Mouse (Mus musculus) cerebellum, adult (tissue): ENCODE measurements around the gene Eno3.

Source experiments
- ATAC-seq: cut with Nextera tagmentation; 2 replicates; pipeline ENCODE4 v1.9.2; 2017; ENCODE audit warnings: mild to moderate bottlenecking, moderate library complexity, mixed read lengths; ENCODE audit not compliant: insufficient number of reproducible peaks, low FRiP score, low TSS enrichment

The Eno3 gene

GRCm38 (mm10) chr11:70678092-70678491, 21.1 kb downstream of the Eno3 start:
- ATAC-seq: no peak

GRCm38 (mm10) chr11:70678576-70678975, 21.6 kb downstream of the Eno3 start:
- no peak for ATAC-seq

- ATAC-seq: no peak
Measured at GRCm38 (mm10) chr11:70679361-70679760, 22.4 kb downstream of the Eno3 start.

- ATAC-seq: no peak
Measured at GRCm38 (mm10) chr11:70679894-70680293, 22.9 kb downstream of the Eno3 start.

GRCm38 (mm10) chr11:70681170-70681569, 24.2 kb downstream of the Eno3 start:
- ATAC-seq: no peak

GRCm38 (mm10) chr11:70681897-70682581, 25.0 kb downstream of the Eno3 start:
- ATAC-seq: no peak

- ATAC-seq: no peak
Measured at GRCm38 (mm10) chr11:70683640-70684039, 26.6 kb downstream of the Eno3 start.

- peak; percentile 45; the same call in 1 of the 2 replicates for ATAC-seq
Measured at GRCm38 (mm10) chr11:70686901-70687566, 30.0 kb downstream of the Eno3 start.

- ATAC-seq: peak; percentile 69; the same call in 1 of the 2 replicates
Measured at GRCm38 (mm10) chr11:70687601-70688199, 30.7 kb downstream of the Eno3 start, which contains the start of gene Camta2. Camta2 (minus strand) TSS chr11:70688105.

GRCm38 (mm10) chr11:70688372-70688771, 31.4 kb downstream of the Eno3 start:
- ATAC-seq: no peak

- no peak for ATAC-seq
Measured at GRCm38 (mm10) chr11:70689578-70689977, 32.6 kb downstream of the Eno3 start.

GRCm38 (mm10) chr11:70693504-70693903, 36.5 kb downstream of the Eno3 start:
- no peak for ATAC-seq

- no peak for ATAC-seq
Measured at GRCm38 (mm10) chr11:70697376-70697775, 40.4 kb downstream of the Eno3 start.

- no peak for ATAC-seq
Measured at GRCm38 (mm10) chr11:70699051-70699450, 42.0 kb downstream of the Eno3 start.

GRCm38 (mm10) chr11:70699722-70700556, 42.9 kb downstream of the Eno3 start, which contains the start of the genes Inca1 and Kif1c:
Inca1 (minus strand) TSS chr11:70700155.
Kif1c (plus strand) TSS chr11:70700548.
- ATAC-seq: peak; percentile 87; the same call in 1 of the 2 replicates

- ATAC-seq: peak; percentile 56; the same call in 1 of the 2 replicates
Measured at GRCm38 (mm10) chr11:70700613-70701012, 43.6 kb downstream of the Eno3 start.

GRCm38 (mm10) chr11:70701221-70701955, 44.4 kb downstream of the Eno3 start:
- no peak for ATAC-seq

GRCm38 (mm10) chr11:70701984-70702733, 45.2 kb downstream of the Eno3 start:
- no peak for ATAC-seq

- no peak for ATAC-seq
Measured at GRCm38 (mm10) chr11:70702781-70703180, 45.8 kb downstream of the Eno3 start.
